Mouse (Mus musculus) lung, postnatal 0 days (tissue): ENCODE measurements around the gene Bcl2l12.

Experiments used
- CTCF ChIP-seq: IDR thresholded peaks from 2 replicates; pipeline ENCODE4 v1.5.1; 2016; ENCODE audit warnings: antibody characterized with exemption, mild to moderate bottlenecking
- EP300 ChIP-seq: IDR thresholded peaks from 2 replicates; pipeline ENCODE4 v1.6.1; 2016; ENCODE audit warnings: antibody characterized with exemption, mild to moderate bottlenecking, control low read depth

- TF ChIP-seq CTCF = no peak
- TF ChIP-seq EP300 = no peak
Observed at GRCm38 (mm10) chr7:45040851-45041250, 42.3 kb upstream of the Bcl2l12 start.
